Mouse (Mus musculus): ENCODE data around the gene Olfr781.
"Not testable (repeated sequence)": the region's sequence is repeated elsewhere in the genome, so short reads cannot be mapped to it uniquely, and the experiment has no call there.

Gene Olfr781

DNA sequence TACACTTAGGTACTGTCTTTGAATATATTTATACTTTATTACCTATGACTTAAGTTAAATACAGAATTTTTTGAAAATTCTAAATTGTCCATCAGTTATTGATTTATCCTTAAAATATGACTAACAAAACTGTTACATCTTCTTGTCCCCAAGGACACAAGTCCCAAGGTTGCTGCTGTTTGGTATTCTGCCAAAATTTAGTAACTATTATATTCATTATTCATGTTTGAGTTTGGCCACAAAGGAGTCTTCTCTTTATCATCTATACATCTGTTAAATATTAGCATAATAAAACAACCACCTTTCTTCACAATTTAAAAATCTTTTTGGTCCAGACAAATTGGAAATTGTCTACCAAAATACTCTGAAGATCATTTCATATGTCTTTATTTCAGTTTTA, at the start of gene Olfr781:
Gene Olfr781 (plus strand): TSS at position 301 of the 400 bp plus-strand sequence.
- no peak for DNase-seq (ENCODE audit: low read depth, low spot score)

- DNase-seq (ENCODE audit: low read depth, low spot score) = not testable (repeated sequence)
Observed at GRCm38 (mm10) chr10:129312973-129313372, 15.7 kb upstream of the Olfr781 start.

DNA sequence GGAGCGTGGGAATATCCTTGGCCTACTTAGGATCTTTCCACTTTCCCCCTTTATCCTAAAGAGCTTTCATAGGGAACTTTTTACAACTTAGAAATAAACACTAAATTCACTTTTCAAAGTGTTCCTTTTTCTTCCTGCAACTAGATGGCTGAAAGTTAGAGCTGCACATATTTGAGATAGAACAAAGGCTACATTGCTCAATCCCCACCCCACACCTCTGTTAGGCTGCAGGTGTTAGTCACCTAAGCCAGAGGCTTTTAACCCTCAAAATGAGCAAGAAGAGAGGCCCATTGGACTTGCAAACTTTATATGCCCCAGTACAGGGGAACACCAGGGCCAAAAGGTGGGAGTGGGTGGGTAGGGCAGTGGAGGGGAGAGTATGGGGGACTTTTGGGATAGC, 15.1 kb upstream of the Olfr781 start:
- DNase-seq (ENCODE audit: low read depth, low spot score) = not testable (repeated sequence)

GRCm38 (mm10) chr10:129317817-129318216, 10.8 kb upstream of the Olfr781 start, which contains the start of gene Olfr780:
Gene Olfr780, plus strand, starts transcription at chr10:129318117.
- no peak for DNase-seq (ENCODE audit: low read depth, low spot score)

GRCm38 (mm10) chr10:129348550-129348949, 19.9 kb downstream of the Olfr781 start, which contains the start of gene Olfr782:
Gene Olfr782, plus strand, starts transcription at chr10:129348850.
- DNase-seq (ENCODE audit: low read depth, low spot score) = no peak

DNA sequence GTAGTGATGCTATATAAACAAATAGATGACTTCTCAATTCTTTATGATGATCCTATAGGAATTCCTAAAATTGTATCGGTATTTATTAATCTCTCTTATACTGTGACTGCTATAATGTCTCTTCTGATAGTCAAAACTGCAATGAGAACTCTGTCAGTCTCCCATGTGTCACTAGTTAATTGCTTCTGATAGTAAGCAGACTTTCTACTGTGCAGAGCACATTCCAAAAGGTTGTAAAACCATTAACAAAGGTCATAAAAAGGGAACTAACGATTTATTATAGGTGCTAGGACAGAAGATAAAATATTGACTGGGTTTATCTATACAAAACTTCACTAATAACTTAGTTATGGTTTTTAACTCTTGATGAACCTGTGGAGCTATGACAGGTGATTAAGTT, 23.8 kb downstream of the Olfr781 start:
- DNase-seq (ENCODE audit: low read depth, low spot score) = not testable (repeated sequence)

- not testable (repeated sequence) for DNase-seq (ENCODE audit: low read depth, low spot score)
Observed at GRCm38 (mm10) chr10:129356496-129356895, 27.8 kb downstream of the Olfr781 start.

DNA sequence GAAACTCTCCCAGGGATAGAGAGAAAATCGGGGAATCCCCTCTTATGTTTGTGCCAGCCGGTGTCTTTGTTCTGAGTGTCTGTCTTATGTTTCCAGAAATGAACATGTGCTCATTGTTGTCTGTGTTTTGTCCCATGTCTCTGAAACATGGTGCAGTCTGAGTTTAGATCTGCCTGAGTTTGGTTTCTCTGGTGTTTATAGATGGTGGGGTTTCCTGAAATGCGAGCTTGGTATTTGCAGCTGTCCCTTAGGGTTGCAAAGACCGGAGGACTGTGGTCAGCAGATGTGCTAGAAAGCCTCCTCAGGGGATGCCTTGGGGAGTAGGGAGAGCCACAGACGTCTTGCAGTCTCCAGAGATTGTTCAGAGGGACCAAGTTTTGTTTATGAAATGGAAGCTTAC, 28.7 kb downstream of the Olfr781 start:
- DNase-seq (ENCODE audit: low read depth, low spot score) = no peak

DNA sequence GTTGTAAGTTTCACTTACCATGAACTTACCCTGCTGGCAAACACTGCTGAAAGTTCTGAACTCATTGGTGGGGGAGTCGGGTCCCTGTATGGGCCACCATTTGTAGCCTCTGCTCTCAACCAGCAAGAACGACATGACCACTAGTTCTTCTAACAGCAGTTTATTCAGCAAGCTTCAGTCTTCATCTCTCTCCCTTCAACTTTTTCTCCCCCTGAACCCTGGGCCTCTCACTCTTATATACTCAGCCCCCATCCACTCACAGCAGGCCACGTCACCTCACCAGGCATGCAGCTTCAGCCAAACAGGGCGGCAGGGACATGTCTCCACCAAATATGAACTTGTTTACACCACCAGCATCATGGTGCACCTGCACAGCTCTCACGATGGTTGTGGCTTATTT, 45.4 kb downstream of the Olfr781 start:
- not testable (repeated sequence) for DNase-seq (ENCODE audit: low read depth, low spot score)
